Mouse (Mus musculus): Measurements from ENCODE around the gene Fcer1g.
A peak's percentile ranks its signal among the peaks of the same experiment; 100 is the strongest.

Fcer1g gene

GRCm38 (mm10) chr1:171234126-171234525 is at the start of gene Fcer1g:
Fcer1g (minus strand) TSS chr1:171234365.
- no peak for DNase-seq (ENCODE audit: low spot score)

- no peak for DNase-seq (ENCODE audit: low spot score)
These were observed 49.3 kb upstream of the Fcer1g start for GRCm38 (mm10) chr1:171283188-171284160.

DNA sequence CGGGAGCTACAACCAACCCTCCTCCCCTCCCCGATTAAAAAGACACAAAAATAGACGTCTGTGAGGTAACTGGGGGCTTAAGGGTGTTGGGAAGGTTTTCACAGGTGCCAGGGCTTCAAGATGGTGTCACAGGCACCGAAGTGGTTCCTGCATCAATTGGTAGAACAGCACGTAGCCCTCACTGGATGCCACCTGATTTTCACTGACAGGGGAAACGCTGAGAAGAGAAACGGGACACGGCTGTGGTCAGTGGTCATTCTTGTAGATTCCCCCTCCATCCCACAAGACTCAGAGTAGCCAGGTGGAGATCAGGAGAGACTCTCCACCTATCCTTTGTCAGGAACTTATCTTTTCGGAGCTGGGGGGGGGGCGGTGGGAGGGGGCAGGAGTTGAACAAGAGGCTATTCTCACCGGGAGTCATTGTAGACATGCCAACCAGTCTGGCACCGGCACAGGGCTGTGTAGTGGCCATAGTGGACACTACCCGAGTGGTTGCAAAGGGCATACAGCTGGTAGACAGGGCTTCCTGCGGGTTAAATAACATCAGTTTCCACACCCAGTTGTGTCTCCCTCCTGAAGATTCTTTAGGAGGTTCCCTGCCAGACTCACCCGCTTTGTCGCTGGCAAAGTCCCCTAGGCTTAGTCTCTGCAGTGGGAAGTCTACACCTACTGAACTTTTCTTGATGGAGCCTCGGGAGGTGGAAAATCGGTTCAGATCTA is 48.1 kb upstream of the Fcer1g start:
- no peak for DNase-seq (ENCODE audit: low spot score)

DNA sequence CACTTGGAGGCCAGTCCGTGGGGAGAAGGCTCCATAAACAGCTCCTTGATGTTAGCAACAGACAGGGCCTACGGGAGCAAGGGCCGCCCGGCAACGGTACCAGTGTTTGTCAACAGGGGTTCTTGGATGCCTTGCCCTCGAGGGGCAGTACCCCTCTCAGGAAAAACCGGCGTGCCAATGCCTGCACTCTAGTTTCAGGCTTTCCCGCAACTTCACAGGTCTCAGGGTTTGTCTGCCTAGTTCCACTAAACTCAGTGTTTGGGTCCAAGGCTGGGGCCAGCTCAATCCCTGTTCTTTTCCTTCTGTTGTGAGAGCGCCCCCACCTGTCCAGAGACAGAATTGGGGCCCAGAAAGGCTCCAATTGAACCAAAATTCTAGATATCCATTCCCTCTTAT is 47.4 kb upstream of the Fcer1g start:
- DNase-seq (ENCODE audit: low spot score): peak; percentile 83

DNA sequence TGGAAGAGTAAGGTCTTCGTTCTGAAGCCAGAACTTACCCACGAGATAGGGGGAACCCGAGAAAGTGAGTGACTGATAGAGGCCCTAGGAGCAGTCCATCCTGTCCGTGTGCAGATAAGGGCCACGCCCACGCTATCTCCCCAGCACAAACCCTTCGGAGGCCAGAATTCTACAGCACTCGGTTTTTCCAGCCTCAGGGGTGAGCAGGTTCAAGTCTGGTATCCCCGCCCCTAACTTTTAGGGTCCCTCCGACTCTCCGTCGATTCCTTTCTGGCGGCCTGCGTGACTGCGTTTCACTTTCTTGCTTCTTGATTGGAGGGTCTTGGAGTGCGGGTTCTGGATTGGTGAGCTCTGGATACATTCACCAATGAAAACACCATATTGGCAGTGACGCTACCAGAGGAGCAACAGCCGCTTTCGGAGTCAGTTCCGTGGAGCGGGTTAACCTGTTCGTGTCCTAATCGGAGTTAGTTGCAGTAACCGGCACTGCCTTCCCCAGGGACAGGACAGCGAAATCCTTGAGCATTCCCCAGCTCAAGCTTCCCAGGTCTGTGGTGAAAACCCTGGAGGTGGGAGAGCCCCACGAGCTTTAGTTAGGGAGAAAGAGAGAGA is 46.9 kb upstream of the Fcer1g start, which contains the start of gene Ppox:
Gene Ppox, minus strand, starts transcription at position 271 of the 612 bp plus-strand sequence.
- DNase-seq (ENCODE audit: low spot score): peak; percentile 73

GRCm38 (mm10) chr1:171280250-171280915 is 46.2 kb upstream of the Fcer1g start:
- no peak for DNase-seq (ENCODE audit: low spot score)

- DNase-seq (ENCODE audit: low spot score): no peak
These were observed 45.6 kb upstream of the Fcer1g start for GRCm38 (mm10) chr1:171279721-171280120.

DNA sequence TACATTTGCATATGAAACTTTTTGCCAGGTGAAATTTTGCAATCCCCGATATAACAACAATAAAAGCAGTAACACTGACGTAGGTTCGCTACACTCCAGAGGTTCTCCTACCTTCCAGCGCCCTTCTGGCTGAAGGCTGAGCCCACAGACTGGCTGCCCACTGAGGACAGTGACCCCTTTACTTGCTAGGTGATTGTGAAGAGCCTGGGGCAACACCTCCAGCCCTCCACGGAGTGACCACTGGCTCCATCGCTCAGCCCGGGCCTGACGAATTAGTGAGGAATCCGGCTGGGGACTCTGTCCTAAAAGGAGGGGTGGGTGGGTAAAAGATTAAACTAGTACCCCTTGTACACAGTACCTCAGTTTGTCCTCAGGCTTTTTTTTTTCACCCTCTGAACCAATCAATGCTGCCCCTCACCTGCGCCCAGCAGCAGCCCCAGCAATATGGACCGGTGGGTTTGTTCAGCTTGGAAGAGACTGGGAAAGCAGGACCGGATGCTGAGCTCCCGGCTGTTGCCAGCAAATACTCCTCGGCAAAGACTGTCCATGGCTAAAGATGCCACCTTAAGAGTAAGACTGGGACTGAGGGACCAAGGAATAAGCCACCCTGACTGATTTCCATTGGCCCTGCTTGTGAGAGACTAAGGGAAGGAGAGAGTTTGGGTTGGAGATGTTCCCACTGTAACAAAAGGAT is 45.0 kb upstream of the Fcer1g start:
- DNase-seq (ENCODE audit: low spot score): no peak

GRCm38 (mm10) chr1:171278436-171278835 is 44.3 kb upstream of the Fcer1g start:
- no peak for DNase-seq (ENCODE audit: low spot score)

DNA sequence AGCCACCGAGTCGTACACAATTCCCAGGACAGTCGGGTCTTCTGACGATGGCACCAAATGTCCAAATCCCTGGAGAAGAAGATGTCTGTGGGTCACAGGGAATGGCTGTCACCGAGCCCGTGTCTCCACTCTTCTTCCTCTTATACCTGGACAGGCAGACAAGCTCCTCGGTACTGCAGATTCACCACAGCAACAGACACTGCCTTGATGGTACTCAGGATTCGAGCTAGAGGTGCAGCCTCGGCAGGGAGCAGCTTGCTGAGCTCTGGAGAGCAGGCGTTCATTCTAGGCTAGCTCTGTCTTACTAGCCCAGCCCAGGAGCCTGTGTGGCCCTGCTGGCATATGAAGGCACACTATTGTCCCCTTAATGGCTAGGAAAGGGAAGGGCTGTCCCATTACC is 43.6 kb upstream of the Fcer1g start:
- DNase-seq (ENCODE audit: low spot score): no peak

DNA sequence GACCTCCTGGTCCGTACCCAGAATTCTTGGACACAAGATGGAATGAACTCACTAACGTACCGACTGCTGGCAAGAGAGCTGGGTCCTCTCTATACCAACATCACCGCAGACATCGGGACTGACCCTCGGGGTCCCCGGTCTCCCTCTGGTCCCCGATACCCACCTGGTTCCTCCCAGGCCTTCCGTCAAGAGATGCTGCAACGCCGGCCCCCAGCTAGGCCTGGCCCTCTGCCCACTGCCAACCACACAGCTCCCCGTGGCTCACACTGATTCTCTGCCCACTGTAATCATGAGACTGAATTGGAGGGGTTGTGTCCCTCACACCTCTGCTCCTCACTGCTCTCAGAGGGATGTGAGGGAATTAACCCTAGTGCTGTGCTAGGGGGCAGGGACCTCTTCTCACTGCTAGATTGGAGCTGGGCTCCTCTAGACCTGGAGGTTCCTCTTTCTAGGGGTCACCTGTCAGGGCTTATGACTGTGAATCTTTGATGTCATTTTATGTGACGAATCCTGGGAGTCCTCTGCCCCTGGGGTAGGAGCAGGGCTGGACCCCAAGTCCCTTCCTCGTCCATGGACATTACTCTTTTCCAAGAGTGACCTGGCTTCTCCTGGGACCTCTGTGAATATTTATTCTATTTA is 42.1 kb upstream of the Fcer1g start:
- no peak for DNase-seq (ENCODE audit: low spot score)

DNA sequence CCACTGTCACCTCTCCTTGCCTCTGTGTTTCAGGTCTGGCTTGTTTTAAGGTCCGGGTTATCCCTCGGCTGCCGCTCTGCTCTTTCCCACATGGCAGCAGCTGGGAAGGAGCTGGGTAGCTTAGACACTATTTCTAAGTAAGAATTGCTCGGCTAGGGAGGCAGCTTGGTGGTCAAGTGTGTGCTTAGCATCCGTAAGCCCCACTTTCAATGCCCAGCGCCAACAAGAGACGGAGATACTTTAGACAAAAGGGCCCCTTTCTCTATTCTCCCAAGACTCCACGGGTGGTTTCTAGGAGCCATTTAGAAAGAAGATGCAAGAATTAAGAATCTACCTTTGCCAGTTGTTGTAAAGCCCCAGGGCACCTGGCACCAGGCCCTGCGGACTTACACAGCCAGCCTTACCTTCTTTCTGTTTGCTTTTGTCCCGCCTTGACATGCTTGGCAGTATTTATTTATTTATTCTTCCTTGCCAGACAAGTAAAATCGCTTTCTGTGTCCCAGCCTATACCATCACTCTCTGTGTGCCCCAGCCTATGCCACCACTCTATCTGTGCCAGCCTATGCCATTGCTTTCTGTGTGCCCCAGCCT is 41.1 kb upstream of the Fcer1g start:
- DNase-seq (ENCODE audit: low spot score): no peak

DNA sequence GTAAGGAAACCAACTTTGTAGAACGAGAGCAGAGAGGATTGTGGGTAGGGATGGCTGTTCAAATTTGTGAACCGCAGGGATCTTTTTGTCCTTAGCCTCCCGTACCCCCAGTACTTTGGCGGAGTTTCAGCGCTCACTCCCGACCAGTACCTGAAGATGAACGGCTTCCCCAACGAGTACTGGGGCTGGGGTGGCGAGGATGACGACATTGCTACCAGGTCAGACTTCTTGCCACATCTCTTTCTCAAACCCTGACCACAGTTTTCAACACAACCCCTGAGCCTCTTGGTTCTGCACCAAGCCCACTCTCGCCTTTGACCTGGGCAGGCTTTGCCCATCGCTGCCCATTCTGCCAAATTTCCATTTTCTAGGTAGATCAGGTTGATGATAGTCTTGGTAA is 40.0 kb upstream of the Fcer1g start:
- no peak for DNase-seq (ENCODE audit: low spot score)

DNA sequence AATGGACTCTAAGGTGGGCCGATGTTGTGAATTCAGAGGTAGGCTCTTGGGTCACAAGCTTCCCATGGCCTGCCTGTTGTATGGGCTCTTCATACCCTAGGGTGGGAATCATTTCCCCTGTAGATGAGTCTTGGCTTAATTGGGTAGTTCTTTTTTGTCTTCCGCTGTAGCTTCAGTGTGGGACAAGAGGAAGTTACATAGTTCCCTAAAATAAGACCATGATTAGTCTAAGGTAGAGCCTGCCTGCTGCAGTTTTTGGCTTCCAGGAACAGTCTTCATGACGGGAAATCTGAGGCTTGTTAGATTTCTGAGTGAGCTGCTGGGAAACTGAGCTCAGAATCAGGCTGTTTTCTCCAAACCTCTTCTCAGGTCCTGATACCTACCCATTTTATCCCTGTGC is 37.9 kb upstream of the Fcer1g start:
- DNase-seq (ENCODE audit: low spot score): no peak

- DNase-seq (ENCODE audit: low spot score): no peak
These were observed 37.5 kb upstream of the Fcer1g start for GRCm38 (mm10) chr1:171271622-171272021.

- DNase-seq (ENCODE audit: low spot score): no peak
These were observed 37.0 kb upstream of the Fcer1g start for GRCm38 (mm10) chr1:171271196-171271595.

DNA sequence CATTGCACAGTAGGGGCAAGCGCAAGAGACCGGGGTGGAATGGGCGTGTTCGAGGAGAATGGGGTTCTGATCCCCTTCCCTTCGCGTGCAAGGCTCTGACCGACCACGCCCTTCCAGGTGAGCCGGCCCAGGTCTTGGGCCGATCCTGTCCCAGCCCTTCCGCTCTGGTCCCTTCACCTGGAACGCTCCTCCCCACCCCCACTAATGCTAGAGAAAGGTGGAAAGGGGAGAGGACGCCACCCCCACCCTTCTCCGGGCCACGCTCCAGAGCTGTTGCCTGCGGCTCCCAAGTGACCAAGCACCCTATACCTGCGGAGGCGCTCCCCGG is 36.4 kb upstream of the Fcer1g start:
- peak; percentile 45 for DNase-seq (ENCODE audit: low spot score)

DNA sequence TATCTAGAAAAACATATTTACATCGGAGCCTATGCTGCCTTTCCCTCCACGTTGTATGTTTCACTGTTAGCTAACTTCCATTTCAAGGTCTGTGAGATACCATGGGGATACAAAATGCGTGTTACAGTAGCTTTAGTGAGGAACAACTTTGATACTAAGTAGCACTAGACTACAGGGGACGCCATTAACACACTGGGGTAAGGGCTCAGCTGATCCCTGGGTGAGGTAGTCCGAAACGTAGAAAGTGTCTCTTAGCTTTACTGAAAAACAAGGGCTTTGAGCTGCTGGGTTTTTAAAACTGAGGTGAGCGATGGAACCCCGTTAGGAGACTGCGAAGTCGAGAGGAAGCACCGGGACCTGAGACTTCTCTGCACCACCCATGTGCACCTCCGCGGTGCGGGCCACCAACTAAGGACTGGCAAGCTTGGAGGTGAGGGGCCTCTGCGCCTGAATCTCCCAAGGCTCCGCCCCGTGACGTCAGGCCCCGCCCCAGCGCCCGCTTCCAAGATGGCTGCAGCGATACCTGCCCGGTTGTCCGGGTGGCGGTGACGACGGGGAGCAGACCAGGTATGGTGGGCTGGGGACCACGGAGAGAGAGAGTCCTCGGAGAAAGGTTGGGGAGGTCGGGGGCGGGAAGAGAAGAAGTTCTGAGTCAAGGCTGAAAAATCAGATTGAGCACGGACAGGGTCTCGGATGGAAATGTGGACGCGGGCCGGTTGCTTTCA is 35.8 kb upstream of the Fcer1g start, which contains the start of gene B4galt3:
Gene B4galt3, plus strand, starts transcription at position 481 of the 725 bp plus-strand sequence.
- DNase-seq (ENCODE audit: low spot score): peak; percentile 99

DNA sequence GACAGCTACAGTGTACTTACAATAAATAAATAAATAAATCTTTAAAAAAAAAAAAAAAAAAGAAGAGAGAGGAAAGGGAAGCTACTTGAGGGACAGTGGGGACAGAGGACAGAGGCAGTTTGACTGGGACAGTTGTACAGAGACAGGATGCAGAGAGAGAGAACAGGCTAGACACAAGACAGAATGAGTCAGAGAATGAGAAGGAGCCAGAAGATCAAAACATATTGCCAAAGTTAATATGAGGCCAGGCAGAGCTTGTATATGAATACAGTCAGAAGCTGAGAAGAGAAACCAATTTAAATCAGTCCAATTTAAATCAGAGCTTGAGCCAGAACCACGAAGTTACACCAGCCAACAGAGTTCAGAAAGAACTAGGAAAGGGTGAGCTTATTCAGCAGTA is 34.2 kb upstream of the Fcer1g start:
- no peak for DNase-seq (ENCODE audit: low spot score)

All from urinary bladder, postnatal 25 days (tissue).